25 mouse cellular contexts compared by ENCODE assay signal in genomic region chr3:57551210-57551609, GRCm38 (mm10). TPM values are rescaled to one million over a fixed set of nuclear protein-coding genes. Genes with fewer than 3 reads are reported as not detected.
A peak's percentile ranks its signal among the peaks of the same experiment; 100 is the strongest.
DNase-seq lines count a peak whose midpoint lies in the region; ATAC-seq lines count a peak whose summit lies in the region.
"Had no signal": no experiment of that assay in that cellular context is flagged by ENCODE, and none has a peak within 500 bp of the region (broad histone marks: within the 10 kb centered on the region; RNA-seq: fewer than 3 reads in every experiment).

No protein-coding gene starts in this region.

- H3K4me2 ChIP-seq in limb, embryonic 15.5 days = no peak overlapping the region
- H3K4me2 ChIP-seq in neural tube, embryonic 15.5 days = no peak overlapping the region
- H3K4me2 ChIP-seq: embryonic facial prominence, embryonic 15.5 days; heart, embryonic 13.5 days; hindbrain, embryonic 14.5 days had no signal

- no peak overlapping the region for H3K4me3 ChIP-seq in heart, embryonic 10.5 days
- H3K4me3 ChIP-seq in embryonic facial prominence, embryonic 10.5 days = no peak overlapping the region
- no peak overlapping the region for H3K4me3 ChIP-seq in limb, embryonic 15.5 days
- H3K4me3 ChIP-seq in neural tube, embryonic 15.5 days (replicated peaks) = no peak overlapping the region
- H3K4me3 ChIP-seq: embryonic facial prominence, embryonic 15.5 days; heart, embryonic 13.5 days had no signal

- 79% methylated on average over 2 of the region's 2 CpGs for WGBS in heart, embryonic 10.5 days
- 70% methylated on average over 2 of the region's 2 CpGs for WGBS in embryonic facial prominence, embryonic 10.5 days
- WGBS in limb, embryonic 15.5 days = 61% methylated on average over 2 of the region's 2 CpGs
- WGBS in neural tube, embryonic 15.5 days = 80% methylated on average over 2 of the region's 2 CpGs

- ATAC-seq in limb, embryonic 15.5 days (ENCODE audit: insufficient number of reproducible peaks, low FRiP score, low TSS enrichment, low read depth) = 0 out of 2 replicates have a peak, but pooled peaks have one; percentile 35
- ATAC-seq in neural tube, embryonic 15.5 days (ENCODE audit: low FRiP score) = no peak
- ATAC-seq: forebrain, embryonic 14.5 days; forebrain, postnatal 0 days; hindbrain, postnatal 0 days; inflammation-experienced regulatory T-cells, adult 6 months; intestine, embryonic 16.5 days had no signal

- H3K4me1 ChIP-seq in heart, embryonic 10.5 days = peaks cover 25% of the 10 kb centered on the region
- peaks cover 19% of the 10 kb centered on the region for H3K4me1 ChIP-seq in embryonic facial prominence, embryonic 10.5 days
- H3K4me1 ChIP-seq in limb, embryonic 15.5 days = peaks cover 10% of the 10 kb centered on the region; the same call in 1 of the 2 replicates
- H3K4me1 ChIP-seq in neural tube, embryonic 15.5 days = no peaks in the 10 kb centered on the region

- no peaks in the 10 kb centered on the region for H3K9me3 ChIP-seq in heart, embryonic 10.5 days
- no peaks in the 10 kb centered on the region for H3K9me3 ChIP-seq in embryonic facial prominence, embryonic 10.5 days
- no peaks in the 10 kb centered on the region for H3K9me3 ChIP-seq in limb, embryonic 15.5 days
- H3K9me3 ChIP-seq in neural tube, embryonic 15.5 days (replicated peaks) = no peaks in the 10 kb centered on the region
- H3K9me3 ChIP-seq: embryonic facial prominence, embryonic 15.5 days; heart, embryonic 13.5 days had no signal

- H3K9ac ChIP-seq in limb, embryonic 15.5 days = no peak overlapping the region
- H3K9ac ChIP-seq in neural tube, embryonic 15.5 days (replicated peaks) = no peak overlapping the region
- H3K9ac ChIP-seq: embryonic facial prominence, embryonic 15.5 days; forebrain, postnatal 0 days; heart, embryonic 13.5 days; hindbrain, embryonic 14.5 days had no signal

- no peaks in the 10 kb centered on the region for H3K27me3 ChIP-seq in heart, embryonic 10.5 days (ENCODE audit: insufficient read depth, poor library complexity, severe bottlenecking)
- no peaks in the 10 kb centered on the region for H3K27me3 ChIP-seq in embryonic facial prominence, embryonic 10.5 days (replicated peaks; ENCODE audit: low read depth, poor library complexity, severe bottlenecking)
- H3K27me3 ChIP-seq in limb, embryonic 15.5 days = no peaks in the 10 kb centered on the region
- H3K27me3 ChIP-seq in neural tube, embryonic 15.5 days (replicated peaks) = no peaks in the 10 kb centered on the region
- H3K27me3 ChIP-seq: embryonic facial prominence, embryonic 15.5 days; heart, embryonic 13.5 days had no signal

- DNase-seq in heart, adult 11 months = peak; percentile 71
- no peak for DNase-seq in heart, embryonic 10.5 days (ENCODE audit: low spot score)
- peak; percentile 15 for DNase-seq in embryonic facial prominence, embryonic 10.5 days (ENCODE audit: low spot score)
- DNase-seq in frontal cortex, postnatal 14 days (ENCODE audit: low spot score in 2 of 2) = no peak
- DNase-seq: adrenal gland, adult 2 months; adrenal gland, postnatal 14 days; B cell, adult 2 months; cerebellum, adult 11 months; cerebellum, adult 2 months; cerebellum, adult 9-11 months; cerebellum, postnatal 25 days; forebrain, postnatal 0 days; gastrocnemius, postnatal 14 days; heart, adult 18-20 months; heart, postnatal 14 days; heart, postnatal 4 days had no signal

- no peak overlapping the region for H3K27ac ChIP-seq in heart, embryonic 10.5 days
- no peak overlapping the region for H3K27ac ChIP-seq in embryonic facial prominence, embryonic 10.5 days (replicated peaks)
- no peak overlapping the region for H3K27ac ChIP-seq in limb, embryonic 15.5 days
- H3K27ac ChIP-seq in neural tube, embryonic 15.5 days (replicated peaks) = no peak overlapping the region
- H3K27ac ChIP-seq: embryonic facial prominence, embryonic 15.5 days; heart, embryonic 13.5 days; hindbrain, embryonic 14.5 days; hindbrain, postnatal 0 days had no signal

- H3K36me3 ChIP-seq in heart, embryonic 10.5 days = no peaks in the 10 kb centered on the region
- no peaks in the 10 kb centered on the region for H3K36me3 ChIP-seq in embryonic facial prominence, embryonic 10.5 days (replicated peaks)
- H3K36me3 ChIP-seq in limb, embryonic 15.5 days = peaks cover 4% of the 10 kb centered on the region; the same call in 1 of the 2 replicates
- no peaks in the 10 kb centered on the region for H3K36me3 ChIP-seq in neural tube, embryonic 15.5 days
- H3K36me3 ChIP-seq: embryonic facial prominence, embryonic 15.5 days had no signal

RNA-seq across cellular contexts. Expression of gene Wwtr1, which starts 24.5 kb away (rescaled TPM):
- polyA plus RNA-seq in heart, embryonic 10.5 days (2016; fragmentation: Nextera tagmentation; extraction: Ambion mirVana) = 11.5 and 11.9 TPM in 2 replicates
- 10.5 and 11.9 TPM in 2 replicates for polyA plus RNA-seq in embryonic facial prominence, embryonic 10.5 days (2016; fragmentation: Nextera tagmentation; extraction: Ambion mirVana)
- polyA plus RNA-seq in limb, embryonic 15.5 days (2015; fragmentation: Nextera tagmentation; extraction: Ambion mirVana) = 36.2 and 39.4 TPM in 2 replicates
- polyA plus RNA-seq in neural tube, embryonic 15.5 days (2015; fragmentation: Nextera tagmentation; extraction: Ambion mirVana) = 8.1 and 10.7 TPM in 2 replicates

Comparison
In these comparisons a context has a peak if more than half of its experiments do, and no peak if none do; other contexts are left out.
1. DNase-seq: peak in heart, adult 11 months (single experiment) and embryonic facial prominence, embryonic 10.5 days (single experiment); none in heart, embryonic 10.5 days (single experiment) and frontal cortex, postnatal 14 days (0 of 2).